Mouse (Mus musculus) liver, postnatal 0 days (tissue): ENCODE measurements around the gene Hmx1.
A peak's percentile ranks its signal among the peaks of the same experiment; 100 is the strongest.

Experiments
- CTCF ChIP-seq: sonication (generic); IDR thresholded peaks from 2 replicates; pipeline ENCODE4 v1.5.1; 2016; ENCODE audit warnings: antibody characterized with exemption, low read depth
- EP300 ChIP-seq: IDR thresholded peaks from 2 replicates; pipeline ENCODE4 v1.6.1; 2016; ENCODE audit warnings: antibody characterized with exemption, low read depth, mild to moderate bottlenecking

DNA sequence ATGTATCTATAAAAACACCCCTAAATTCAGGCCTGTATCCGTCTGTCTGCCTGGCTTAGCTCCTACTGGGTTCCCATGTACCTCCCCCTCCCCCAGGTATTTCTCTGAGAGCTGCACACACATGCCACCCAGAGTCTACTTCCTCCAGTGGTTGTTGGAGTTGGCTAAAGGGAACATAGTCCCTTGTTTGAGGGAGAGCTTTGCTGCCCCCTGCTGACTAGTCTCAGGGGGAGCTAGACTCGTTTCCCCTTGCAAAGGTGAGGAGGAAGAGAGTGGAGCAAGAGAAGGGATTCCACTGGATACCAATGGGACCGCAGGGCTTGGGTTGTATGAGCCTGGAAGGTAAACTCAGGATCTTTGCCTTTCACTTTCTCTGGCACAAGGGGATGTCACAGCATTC lies 40.1 kb upstream of the Hmx1 start:
- TF ChIP-seq CTCF, result peak; percentile 82
- no peak for TF ChIP-seq EP300
